Mouse (Mus musculus): ENCODE data around the gene Lrp4. TPM values are rescaled to one million over a fixed set of nuclear protein-coding genes. Genes with fewer than 3 reads are reported as not detected.

Lrp4 gene
- total RNA-seq (2017) = 2.3 and 4.7 TPM in 2 replicates

GRCm38 (mm10) chr2:91457259-91457655 is at the start of gene Lrp4:
TSS of gene Lrp4 (plus strand) at chr2:91457511.
- ATAC-seq (replicated peaks in 1 of 2; ENCODE audit: insufficient read depth in 1 of 2, low FRiP score in 2 of 2, low TSS enrichment in 1 of 2, low read depth in 1 of 2, poor library complexity in 2 of 2, severe bottlenecking in 2 of 2) = no peak

GRCm38 (mm10) chr2:91408031-91408430 is 49.3 kb upstream of the Lrp4 start:
- no peak for ATAC-seq (replicated peaks in 1 of 2; ENCODE audit: insufficient read depth in 1 of 2, low FRiP score in 2 of 2, low TSS enrichment in 1 of 2, low read depth in 1 of 2, poor library complexity in 2 of 2, severe bottlenecking in 2 of 2)

- no peak for ATAC-seq (replicated peaks in 1 of 2; ENCODE audit: insufficient read depth in 1 of 2, low FRiP score in 2 of 2, low TSS enrichment in 1 of 2, low read depth in 1 of 2, poor library complexity in 2 of 2, severe bottlenecking in 2 of 2)
Observed at GRCm38 (mm10) chr2:91411473-91411872, 45.8 kb upstream of the Lrp4 start.

GRCm38 (mm10) chr2:91412361-91412760 is 45.0 kb upstream of the Lrp4 start:
- ATAC-seq (replicated peaks in 1 of 2; ENCODE audit: insufficient read depth in 1 of 2, low FRiP score in 2 of 2, low TSS enrichment in 1 of 2, low read depth in 1 of 2, poor library complexity in 2 of 2, severe bottlenecking in 2 of 2) = peak; percentile 32 to 91; a peak in 3 of 4 replicates

- ATAC-seq (replicated peaks in 1 of 2; ENCODE audit: insufficient read depth in 1 of 2, low FRiP score in 2 of 2, low TSS enrichment in 1 of 2, low read depth in 1 of 2, poor library complexity in 2 of 2, severe bottlenecking in 2 of 2) = no peak
Observed at GRCm38 (mm10) chr2:91413811-91414210, 43.5 kb upstream of the Lrp4 start.

- no peak for ATAC-seq (replicated peaks in 1 of 2; ENCODE audit: insufficient read depth in 1 of 2, low FRiP score in 2 of 2, low TSS enrichment in 1 of 2, low read depth in 1 of 2, poor library complexity in 2 of 2, severe bottlenecking in 2 of 2)
Observed at GRCm38 (mm10) chr2:91421641-91422040, 35.7 kb upstream of the Lrp4 start.

- ATAC-seq (replicated peaks in 1 of 2; ENCODE audit: insufficient read depth in 1 of 2, low FRiP score in 2 of 2, low TSS enrichment in 1 of 2, low read depth in 1 of 2, poor library complexity in 2 of 2, severe bottlenecking in 2 of 2) = no peak
Observed at GRCm38 (mm10) chr2:91424061-91424720, 33.1 kb upstream of the Lrp4 start.

GRCm38 (mm10) chr2:91426321-91426720 is 31.0 kb upstream of the Lrp4 start:
- ATAC-seq (replicated peaks in 1 of 2; ENCODE audit: insufficient read depth in 1 of 2, low FRiP score in 2 of 2, low TSS enrichment in 1 of 2, low read depth in 1 of 2, poor library complexity in 2 of 2, severe bottlenecking in 2 of 2) = no peak

GRCm38 (mm10) chr2:91429146-91429545 is 28.2 kb upstream of the Lrp4 start:
- no peak for ATAC-seq (replicated peaks in 1 of 2; ENCODE audit: insufficient read depth in 1 of 2, low FRiP score in 2 of 2, low TSS enrichment in 1 of 2, low read depth in 1 of 2, poor library complexity in 2 of 2, severe bottlenecking in 2 of 2)

- ATAC-seq (replicated peaks in 1 of 2; ENCODE audit: insufficient read depth in 1 of 2, low FRiP score in 2 of 2, low TSS enrichment in 1 of 2, low read depth in 1 of 2, poor library complexity in 2 of 2, severe bottlenecking in 2 of 2) = no peak
Observed at GRCm38 (mm10) chr2:91429915-91430599, 27.3 kb upstream of the Lrp4 start.

- no peak for ATAC-seq (replicated peaks in 1 of 2; ENCODE audit: insufficient read depth in 1 of 2, low FRiP score in 2 of 2, low TSS enrichment in 1 of 2, low read depth in 1 of 2, poor library complexity in 2 of 2, severe bottlenecking in 2 of 2)
Observed at GRCm38 (mm10) chr2:91430600-91430919, 26.8 kb upstream of the Lrp4 start.

GRCm38 (mm10) chr2:91436713-91437112 is 20.6 kb upstream of the Lrp4 start:
- ATAC-seq (replicated peaks in 1 of 2; ENCODE audit: insufficient read depth in 1 of 2, low FRiP score in 2 of 2, low TSS enrichment in 1 of 2, low read depth in 1 of 2, poor library complexity in 2 of 2, severe bottlenecking in 2 of 2) = no peak

GRCm38 (mm10) chr2:91437116-91437815 is 20.0 kb upstream of the Lrp4 start:
- ATAC-seq (replicated peaks in 1 of 2; ENCODE audit: insufficient read depth in 1 of 2, low FRiP score in 2 of 2, low TSS enrichment in 1 of 2, low read depth in 1 of 2, poor library complexity in 2 of 2, severe bottlenecking in 2 of 2) = no peak

- ATAC-seq (replicated peaks in 1 of 2; ENCODE audit: insufficient read depth in 1 of 2, low FRiP score in 2 of 2, low TSS enrichment in 1 of 2, low read depth in 1 of 2, poor library complexity in 2 of 2, severe bottlenecking in 2 of 2) = no peak
Observed at GRCm38 (mm10) chr2:91439271-91439670, 18.0 kb upstream of the Lrp4 start.

- no peak for ATAC-seq (replicated peaks in 1 of 2; ENCODE audit: insufficient read depth in 1 of 2, low FRiP score in 2 of 2, low TSS enrichment in 1 of 2, low read depth in 1 of 2, poor library complexity in 2 of 2, severe bottlenecking in 2 of 2)
Observed at GRCm38 (mm10) chr2:91439876-91440275, 17.4 kb upstream of the Lrp4 start.

GRCm38 (mm10) chr2:91440686-91441085 is 16.6 kb upstream of the Lrp4 start:
- ATAC-seq (replicated peaks in 1 of 2; ENCODE audit: insufficient read depth in 1 of 2, low FRiP score in 2 of 2, low TSS enrichment in 1 of 2, low read depth in 1 of 2, poor library complexity in 2 of 2, severe bottlenecking in 2 of 2) = no peak

GRCm38 (mm10) chr2:91441715-91442114 is 15.6 kb upstream of the Lrp4 start:
- ATAC-seq (replicated peaks in 1 of 2; ENCODE audit: insufficient read depth in 1 of 2, low FRiP score in 2 of 2, low TSS enrichment in 1 of 2, low read depth in 1 of 2, poor library complexity in 2 of 2, severe bottlenecking in 2 of 2) = no peak

- ATAC-seq (replicated peaks in 1 of 2; ENCODE audit: insufficient read depth in 1 of 2, low FRiP score in 2 of 2, low TSS enrichment in 1 of 2, low read depth in 1 of 2, poor library complexity in 2 of 2, severe bottlenecking in 2 of 2) = no peak
Observed at GRCm38 (mm10) chr2:91442241-91442640, 15.1 kb upstream of the Lrp4 start.

Data from hematopoietic stem cell, adult 5-6 weeks (primary cell).